Mouse (Mus musculus) thymus, adult 2 months (tissue): ENCODE measurements around the gene Il4. TPM values are rescaled to one million over a fixed set of nuclear protein-coding genes. Genes with fewer than 3 reads are reported as not detected.
A peak's percentile ranks its signal among the peaks of the same experiment; 100 is the strongest.

ENCODE experiments used
- DNase-seq: peaks from one replicate; pipeline ENCODE4 v3.0.0; 2021
- H3K27ac ChIP-seq: fragments of 200-500 bp; 2 replicates; pipeline ENCODE4 v1.5.1; 2012; ENCODE audit warnings: low read length, control low read depth; ENCODE audit not compliant: control insufficient read depth, insufficient read depth
- H3K27me3 ChIP-seq: fragments of 200-500 bp; 2 replicates; pipeline ENCODE4 v1.6.1; 2012; ENCODE audit warnings: mild to moderate bottlenecking, low read length, moderate library complexity, mixed read lengths; ENCODE audit not compliant: control insufficient read depth, insufficient read depth
- H3K36me3 ChIP-seq: fragments of 200-500 bp; 2 replicates; pipeline ENCODE4 v1.6.1; 2012; ENCODE audit warnings: mild to moderate bottlenecking, low read length, moderate library complexity; ENCODE audit not compliant: control insufficient read depth, insufficient read depth
- H3K4me1 ChIP-seq: fragments of 200-500 bp; replicated peaks from 2 replicates; pipeline ENCODE4 v1.6.1; 2012; ENCODE audit warnings: low read length; ENCODE audit not compliant: control insufficient read depth, insufficient read depth
- H3K4me3 ChIP-seq: fragments of 200-500 bp; 2 replicates; pipeline ENCODE4 v1.5.1; 2012; ENCODE audit warnings: mild to moderate bottlenecking, low read length, control low read depth, moderate library complexity; ENCODE audit not compliant: control insufficient read depth, insufficient read depth
- CTCF ChIP-seq: fragments of 200-500 bp; IDR thresholded peaks from 2 replicates; pipeline ENCODE4 v1.5.1; 2012; ENCODE audit warnings: mild to moderate bottlenecking, control low read depth, low read length, moderate library complexity, borderline replicate concordance; ENCODE audit not compliant: control insufficient read depth, poor library complexity, insufficient read depth; ENCODE audit errors: extremely low read depth
- POLR2A ChIP-seq: fragments of 200-500 bp; IDR thresholded peaks from 2 replicates; pipeline ENCODE4 v1.6.1; 2012; ENCODE audit warnings: mild to moderate bottlenecking, low read length, control low read depth, moderate library complexity; ENCODE audit not compliant: control insufficient read depth, poor library complexity, insufficient read depth; ENCODE audit errors: extremely low read depth
- WGBS: fragments of 180-500 bp; shearing (Covaris S2); methylation state at CpG from one replicate; pipeline ENCODE4 v1.1.7; 2018; 5-methylcytosine and 5-hydroxymethylcytosine counted together
- polyA plus RNA-seq: library from polyadenylated mRNA; depleted of rRNA; stranded (reverse); fragments of >200 nt; gene quantifications from 2 replicates; pipeline ENCODE4 v1.2.3, GENCODE M21; 2012

Gene Il4
- polyA plus RNA-seq, 1 experiment, result 0.55 TPM

DNA sequence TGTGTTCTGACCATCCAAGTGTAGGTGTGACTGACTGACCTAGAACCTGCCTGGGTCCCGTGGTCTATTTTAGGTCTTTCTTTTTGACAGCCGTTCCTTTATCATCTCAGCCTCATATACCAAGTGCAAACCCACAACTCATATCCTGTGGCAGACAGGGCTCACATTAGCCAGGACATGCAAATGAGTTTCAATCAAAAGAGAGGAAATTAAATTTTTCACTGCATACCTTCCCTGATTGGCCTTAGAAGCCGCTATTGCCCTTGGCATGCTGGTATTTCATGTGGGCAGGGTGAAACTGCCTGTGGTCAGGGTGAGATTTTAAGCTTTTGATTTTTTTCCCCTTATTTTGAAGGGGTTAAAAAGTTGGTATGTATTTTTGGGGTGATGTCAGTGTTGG, 8.8 kb downstream of the Il4 start:
- WGBS, result 3% methylated on average over 3 of the region's 3 CpGs
- no peak overlapping the region for H3K4me3 ChIP-seq
- no peak overlapping the region for H3K27ac ChIP-seq

DNA sequence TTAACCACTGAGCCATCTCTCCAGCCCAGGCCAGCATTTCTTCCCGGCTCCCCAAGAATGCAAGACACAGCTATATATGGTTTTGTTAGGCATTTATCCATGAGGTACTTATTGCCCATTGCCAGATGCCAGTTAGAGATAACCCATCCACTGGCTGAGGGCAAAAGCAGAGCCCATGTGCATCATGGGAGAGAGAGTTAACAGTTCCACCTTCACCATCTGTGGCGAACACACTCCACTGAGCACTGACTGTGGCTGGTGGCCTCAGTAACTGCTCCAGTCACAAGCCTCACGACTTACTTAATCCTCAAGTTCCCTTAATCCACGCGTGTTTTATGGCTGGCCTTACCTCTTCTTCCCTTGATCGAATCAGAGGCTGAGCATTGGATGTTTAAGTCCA, 9.2 kb downstream of the Il4 start:
- Histone ChIP-seq H3K36me3 (no peaks in the 10 kb centered on the region), H3K27me3 (no peaks in the 10 kb centered on the region), H3K4me3 (no peak overlapping the region), H3K4me1 (peaks cover 5% of the 10 kb centered on the region; the same call in 1 of the 2 replicates), H3K27ac (no peak overlapping the region)
- WGBS, result 31% methylated on average over 6 of the region's 6 CpGs
- DNase-seq, result no peak
- TF ChIP-seq CTCF, result no peak
- TF ChIP-seq POLR2A, result no peak

More for the DNA sequence above, 8.8 kb downstream of the Il4 start:
- no peak for DNase-seq
- TF ChIP-seq POLR2A (no peak), CTCF (no peak)
- H3K27me3 ChIP-seq, result no peaks in the 10 kb centered on the region
- H3K4me1 ChIP-seq, result peaks cover 5% of the 10 kb centered on the region; the same call in 1 of the 2 replicates
- no peaks in the 10 kb centered on the region for H3K36me3 ChIP-seq

DNA sequence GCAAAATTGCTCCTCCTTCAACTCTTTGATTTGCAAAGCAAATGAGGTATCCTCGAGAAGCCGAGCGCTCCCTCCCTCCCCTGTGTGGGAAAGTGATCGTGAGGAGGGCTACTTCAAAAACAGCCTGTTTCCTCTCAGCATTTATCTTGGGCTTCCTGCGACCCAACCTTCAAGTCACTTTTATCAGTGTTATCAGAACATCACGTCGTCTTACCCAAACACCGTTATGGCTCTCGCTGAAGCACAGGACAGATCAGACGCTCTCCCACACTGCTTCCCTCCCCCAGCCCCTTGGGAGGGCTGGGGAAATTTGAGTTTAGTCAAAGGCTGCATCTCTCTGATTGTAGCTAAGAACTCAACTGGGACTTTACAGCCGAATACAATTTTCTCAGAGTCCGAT, 12.9 kb downstream of the Il4 start:
- WGBS, result 7% methylated on average over 12 of the region's 12 CpGs
- no peak for DNase-seq

DNA sequence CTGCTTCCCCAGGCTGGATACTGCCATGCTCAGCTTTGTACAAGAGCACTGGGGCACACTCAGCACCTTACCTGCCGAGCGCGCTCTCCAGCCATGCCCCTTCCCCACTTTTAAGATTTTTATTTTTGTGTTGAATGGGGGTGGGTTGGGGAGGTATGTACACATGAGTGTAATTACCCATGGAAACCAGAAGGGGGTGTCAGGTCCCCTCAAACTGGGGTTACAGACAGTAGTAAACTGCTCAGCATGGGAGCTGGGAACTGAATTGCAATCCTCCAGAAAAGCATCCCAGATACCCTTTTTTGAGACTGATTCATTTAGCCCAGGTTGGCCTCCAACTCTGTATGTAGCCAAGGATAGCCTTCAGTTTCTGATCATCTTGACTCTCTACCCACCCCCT, 13.5 kb downstream of the Il4 start:
- H3K27ac ChIP-seq, result no peak overlapping the region
- H3K27me3 ChIP-seq, result no peaks in the 10 kb centered on the region
- H3K4me3 ChIP-seq, result no peak overlapping the region
- peaks cover 5% of the 10 kb centered on the region; the same call in 1 of the 2 replicates for H3K4me1 ChIP-seq
- no peak for DNase-seq
- WGBS, result 98% methylated on average over 3 of the region's 3 CpGs
- TF ChIP-seq CTCF (no peak), POLR2A (no peak)
- H3K36me3 ChIP-seq, result no peaks in the 10 kb centered on the region

More for the DNA sequence above, 12.9 kb downstream of the Il4 start:
- H3K36me3 ChIP-seq, result no peaks in the 10 kb centered on the region
- TF ChIP-seq POLR2A, result no peak
- TF ChIP-seq CTCF, result no peak
- H3K4me1 ChIP-seq, result peaks cover 5% of the 10 kb centered on the region; the same call in 1 of the 2 replicates
- H3K27ac ChIP-seq, result no peak overlapping the region
- no peaks in the 10 kb centered on the region for H3K27me3 ChIP-seq
- no peak overlapping the region for H3K4me3 ChIP-seq

DNA sequence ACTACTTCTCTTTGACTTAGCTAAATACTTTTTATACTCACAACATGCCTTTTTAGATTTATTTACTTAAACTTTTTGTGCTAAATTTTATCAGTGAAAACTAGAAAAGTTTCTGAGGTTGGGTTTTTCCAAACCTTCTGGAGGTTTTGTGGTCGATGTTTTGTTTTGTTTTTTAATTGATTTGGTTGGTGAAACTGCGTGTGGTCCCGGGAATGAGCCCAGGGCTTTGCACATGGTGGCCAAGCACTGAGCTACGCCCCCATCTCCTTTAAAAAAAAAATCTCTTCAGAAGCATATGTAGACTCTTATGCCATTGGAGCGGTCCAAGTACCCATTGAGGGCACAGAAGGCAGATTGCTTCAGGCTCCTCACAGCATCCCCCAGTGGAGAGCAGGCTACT, 27.4 kb downstream of the Il4 start:
- DNase-seq, result no peak
- no peaks in the 10 kb centered on the region for H3K36me3 ChIP-seq
- WGBS, result 74% methylated on average over 5 of the region's 5 CpGs
- H3K27me3 ChIP-seq, result no peaks in the 10 kb centered on the region
- TF ChIP-seq POLR2A (no peak), CTCF (no peak)
- no peaks in the 10 kb centered on the region for H3K4me1 ChIP-seq
- no peak overlapping the region for H3K27ac ChIP-seq
- no peak overlapping the region for H3K4me3 ChIP-seq

DNA sequence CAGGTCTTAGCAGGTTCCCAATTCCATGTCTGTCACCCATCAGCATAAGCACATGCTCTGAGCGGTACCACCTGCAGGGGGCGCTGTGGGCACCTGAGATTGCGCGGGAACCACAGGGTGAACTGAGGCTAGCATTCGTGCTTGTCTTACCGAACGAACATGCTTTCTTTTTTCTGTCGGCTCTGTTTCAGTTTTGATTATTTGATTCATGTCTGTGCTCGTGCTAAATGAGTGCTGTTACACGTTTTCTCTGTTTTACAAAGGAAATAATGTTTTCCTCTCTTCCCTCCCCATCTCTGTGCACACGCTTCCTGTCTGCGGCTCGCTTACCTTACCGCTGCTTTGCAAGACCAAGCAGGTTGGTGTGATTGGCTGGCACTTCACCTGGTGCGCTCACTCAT, 28.1 kb downstream of the Il4 start:
- WGBS, result 5% methylated on average over 15 of the region's 15 CpGs
- peak overlapping the region; percentile 6; the same call in 1 of the 2 replicates for H3K4me3 ChIP-seq

DNA sequence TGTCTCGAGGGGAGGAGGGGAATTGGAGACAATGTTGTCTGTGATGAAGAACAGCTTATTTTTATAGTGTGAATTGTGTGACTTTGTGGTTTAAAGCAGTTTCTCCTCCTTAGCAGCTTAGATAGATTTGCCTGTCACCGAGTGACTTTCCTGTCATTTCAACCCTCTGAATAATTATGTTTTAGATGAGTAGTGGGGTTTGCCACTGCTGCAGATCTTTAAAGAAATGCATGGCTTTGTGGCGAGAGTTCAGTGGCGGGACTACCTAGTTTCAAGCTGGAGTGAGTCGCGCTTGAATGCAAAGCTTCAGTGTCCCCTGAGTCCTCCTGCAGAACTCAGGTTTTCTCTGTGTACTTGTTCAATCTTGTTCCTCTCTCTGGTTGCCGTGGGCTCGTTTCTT, 30.2 kb downstream of the Il4 start:
- Histone ChIP-seq H3K36me3 (no peaks in the 10 kb centered on the region), H3K27me3 (no peaks in the 10 kb centered on the region), H3K4me1 (no peaks in the 10 kb centered on the region), H3K4me3 (no peak overlapping the region), H3K27ac (no peak overlapping the region)
- DNase-seq, result no peak
- TF ChIP-seq CTCF (no peak), POLR2A (no peak)
- WGBS, result 90% methylated on average over 8 of the region's 8 CpGs

More for the DNA sequence above, 28.1 kb downstream of the Il4 start:
- no peaks in the 10 kb centered on the region for H3K36me3 ChIP-seq
- H3K27me3 ChIP-seq, result no peaks in the 10 kb centered on the region
- no peaks in the 10 kb centered on the region for H3K4me1 ChIP-seq
- no peak overlapping the region for H3K27ac ChIP-seq
- peak; percentile 98 for TF ChIP-seq CTCF
- TF ChIP-seq POLR2A, result no peak
- DNase-seq, result peak; percentile 74
